Mouse (Mus musculus) spleen, postnatal 0 days (tissue): ENCODE data around the gene Selenoo. TPM values are rescaled to one million over a fixed set of nuclear protein-coding genes. Genes with fewer than 3 reads are reported as not detected.

Experiments used
- polyA plus RNA-seq: library from polyadenylated mRNA; unstranded; fragments of >200 nt; fragmentation: Nextera tagmentation; extraction: Ambion mirVana; gene quantifications from 2 replicates; pipeline ENCODE4 v1.2.1, GENCODE M21; 2015

The Selenoo gene
- 8.0 and 9.3 TPM in 2 replicates for polyA plus RNA-seq

DNA sequence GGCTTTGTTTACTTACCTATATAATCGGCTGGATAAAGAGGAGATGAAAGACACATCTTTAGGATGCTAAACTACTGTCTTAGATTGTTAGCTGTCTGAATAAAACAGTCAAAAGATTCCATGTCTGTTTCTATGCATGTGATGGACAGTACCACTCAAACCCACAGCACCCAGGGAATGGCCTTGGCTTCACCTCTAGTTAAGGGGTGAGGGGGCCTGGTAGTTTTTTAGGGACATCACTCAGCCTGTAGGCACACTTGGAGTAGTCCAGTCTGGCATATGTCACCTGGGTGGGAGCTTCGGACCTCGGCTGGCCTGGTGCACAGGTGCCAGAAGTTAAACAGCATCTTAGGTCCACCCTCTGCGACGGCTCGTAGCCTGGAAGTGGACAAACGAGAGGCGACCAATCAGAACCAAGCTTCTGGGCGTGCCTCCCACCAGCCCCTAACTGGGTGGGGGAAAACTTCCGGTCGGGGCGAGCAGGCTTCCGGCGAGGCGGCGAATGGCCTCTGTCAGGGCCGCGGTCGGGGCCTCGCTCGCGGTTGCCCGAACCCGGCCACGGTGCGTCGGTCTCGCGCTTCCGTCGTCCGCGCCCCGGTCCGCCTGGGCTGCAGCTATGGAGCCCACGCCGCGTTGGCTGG lies at the start of gene Selenoo:
Selenoo (plus strand) TSS at position 478 of the 641 bp plus-strand sequence.

GRCm38 (mm10) chr15:89059161-89059931 lies 29.5 kb upstream of the Selenoo start, which contains the start of gene Panx2:
Gene Panx2, plus strand, starts transcription at chr15:89059734.

GRCm38 (mm10) chr15:89074613-89075477 lies 14.0 kb upstream of the Selenoo start, which contains the start of gene Trabd:
Gene Trabd, plus strand, starts transcription at chr15:89075124.

DNA sequence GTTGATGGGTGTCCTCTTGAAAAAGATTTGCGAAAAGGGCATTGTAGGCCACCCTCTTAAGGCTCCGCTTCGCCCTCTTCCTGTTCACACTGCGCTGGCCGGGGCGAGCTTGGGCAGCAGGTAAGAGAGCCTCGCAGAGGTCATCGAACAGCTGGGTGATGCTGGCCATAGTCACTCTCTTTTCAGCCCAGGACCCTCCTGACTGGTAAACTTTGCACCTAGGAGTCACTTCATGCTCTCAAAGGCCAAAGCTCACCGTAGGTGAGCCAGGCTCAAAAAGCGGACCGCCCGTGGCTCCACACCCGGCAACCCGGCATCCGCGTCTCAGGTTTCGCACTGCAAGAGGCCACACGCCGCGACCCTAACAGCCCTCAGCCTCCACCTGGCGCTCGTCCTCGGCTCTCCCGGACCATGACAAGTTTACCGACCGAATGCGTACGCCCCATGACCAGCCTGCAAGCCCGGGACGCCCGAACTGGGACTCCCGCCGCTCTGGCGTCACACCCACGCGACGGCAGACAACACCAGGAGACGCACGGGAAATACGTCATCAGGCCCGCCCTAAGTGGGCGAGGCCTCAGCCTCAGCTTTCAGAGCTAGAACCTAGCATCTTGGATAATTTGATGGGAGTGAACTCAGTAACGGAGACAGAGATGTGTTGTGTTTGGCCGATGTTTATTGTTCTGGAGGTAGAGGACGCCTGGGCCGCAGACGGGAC lies 33.9 kb downstream of the Selenoo start, which contains the start of gene Tubgcp6:
Tubgcp6 (minus strand) TSS at position 464 of the 718 bp plus-strand sequence.

GRCm38 (mm10) chr15:89128382-89129350 lies 39.8 kb downstream of the Selenoo start, which contains the start of gene Hdac10:
Gene Hdac10, minus strand, starts transcription at chr15:89128700.

GRCm38 (mm10) chr15:89140659-89141252 lies 51.9 kb downstream of the Selenoo start, which contains the start of gene Mapk12:
Gene Mapk12, minus strand, starts transcription at chr15:89140703.

DNA sequence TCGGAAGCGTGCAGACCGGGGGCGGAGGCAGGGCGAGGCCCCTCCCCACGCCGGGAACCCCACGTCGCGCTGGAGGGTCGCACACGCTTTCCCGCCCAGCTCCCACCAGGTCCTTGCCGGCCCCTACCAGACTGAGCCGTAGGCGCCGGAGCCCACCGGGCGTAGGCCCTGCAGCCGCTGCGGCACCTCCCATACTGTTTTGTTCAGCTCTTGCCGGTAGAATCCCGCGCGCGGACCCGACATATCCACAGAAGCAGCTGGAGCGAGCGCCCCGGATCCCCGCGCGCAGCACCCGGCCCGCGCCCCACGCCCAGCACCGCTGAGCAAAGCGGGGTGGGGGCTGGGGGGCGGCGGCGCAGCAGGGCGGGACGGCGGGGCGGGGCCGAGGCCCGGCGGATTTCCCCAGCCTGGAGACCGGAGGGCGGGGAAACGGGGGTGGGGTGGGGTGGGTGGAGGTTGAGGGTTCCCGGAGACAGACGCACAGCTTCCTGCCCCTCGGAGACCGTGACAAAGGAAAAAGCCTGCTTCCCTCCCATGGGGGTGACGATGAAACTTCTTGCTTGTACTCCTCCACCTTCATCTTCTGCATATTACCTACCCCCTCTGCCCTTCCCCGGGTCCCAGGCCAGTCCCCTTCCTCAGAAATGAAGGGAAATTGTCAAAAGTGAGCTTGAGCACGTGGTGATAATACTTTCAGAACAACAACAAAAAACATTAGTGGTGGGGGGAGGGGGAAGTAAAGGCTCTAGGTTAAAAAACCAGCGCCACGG lies 60.6 kb downstream of the Selenoo start, which contains the start of gene Mapk11:
Mapk11 (minus strand) TSS at position 358 of the 770 bp plus-strand sequence.

Other genes with a start within 250 kb of the Selenoo start
- 14.3 and 14.4 TPM in 2 replicates for gene Pim3, start 226.9 kb upstream of the Selenoo start, polyA plus RNA-seq
- not detected in 2 replicates for gene Ttll8, start 134.7 kb upstream of the Selenoo start, polyA plus RNA-seq
- not detected in 2 replicates for gene Mlc1, start 110.1 kb upstream of the Selenoo start, polyA plus RNA-seq
- not detected in 2 replicates for gene Mov10l1, start 106.2 kb upstream of the Selenoo start, polyA plus RNA-seq
- not detected in 2 replicates for gene Panx2, start 29.4 kb upstream of the Selenoo start, polyA plus RNA-seq
- gene Trabd, start 14.0 kb upstream of the Selenoo start, polyA plus RNA-seq, result 16.9 and 20.7 TPM in 2 replicates
- 7.9 and 8.7 TPM in 2 replicates for gene Tubgcp6, start 34.0 kb downstream of the Selenoo start, polyA plus RNA-seq
- 11.4 and 11.9 TPM in 2 replicates for gene Hdac10, start 39.6 kb downstream of the Selenoo start, polyA plus RNA-seq
- 1.8 and 2.3 TPM in 2 replicates for gene Mapk12, start 51.6 kb downstream of the Selenoo start, polyA plus RNA-seq
- 0.87 and 1.3 TPM in 2 replicates for gene Mapk11, start 60.5 kb downstream of the Selenoo start, polyA plus RNA-seq
- gene Plxnb2, start 91.7 kb downstream of the Selenoo start, polyA plus RNA-seq, result 25.8 and 35.7 TPM in 2 replicates
- 3.8 and 4.0 TPM in 2 replicates for gene Dennd6b, start 107.4 kb downstream of the Selenoo start, polyA plus RNA-seq
- gene Ppp6r2, start 122.5 kb downstream of the Selenoo start, polyA plus RNA-seq, result 46.2 and 46.5 TPM in 2 replicates
- 36.5 and 38.4 TPM in 2 replicates for gene Sbf1, start 226.2 kb downstream of the Selenoo start, polyA plus RNA-seq
- 0.16 TPM in 1 of 2 replicates, not detected in the other for gene Adm2, start 233.6 kb downstream of the Selenoo start, polyA plus RNA-seq
- not detected in 2 replicates for gene Miox, start 245.3 kb downstream of the Selenoo start, polyA plus RNA-seq